Mouse (Mus musculus) embryonic facial prominence, embryonic 13.5 days (tissue): ENCODE measurements around the gene Rps16. TPM values are rescaled to one million over a fixed set of nuclear protein-coding genes. Genes with fewer than 3 reads are reported as not detected.

Experiments used
- ATAC-seq: fragments of 200-750 bp; cut with Nextera tagmentation; 2 replicates; pipeline ENCODE4 v1.8.0; 2017; ENCODE audit warnings: low read depth; ENCODE audit not compliant: insufficient number of reproducible peaks, insufficient read depth, low FRiP score, low TSS enrichment
- H3K27ac ChIP-seq: fragments of 300-500 bp; sonication (generic); 2 replicates; pipeline ENCODE4 v1.5.1; 2015; ENCODE audit warnings: moderate library complexity, mild to moderate bottlenecking, inconsistent platforms
- H3K27me3 ChIP-seq: fragments of 300-500 bp; sonication (generic); 2 replicates; pipeline ENCODE4 v1.6.1; 2015; ENCODE audit warnings: mild to moderate bottlenecking, inconsistent platforms
- H3K36me3 ChIP-seq: fragments of 300-500 bp; sonication (generic); 2 replicates; pipeline ENCODE4 v1.6.1; 2015; ENCODE audit warnings: mild to moderate bottlenecking, inconsistent platforms
- H3K4me1 ChIP-seq: fragments of 300-500 bp; sonication (generic); 2 replicates; pipeline ENCODE4 v1.6.1; 2015; ENCODE audit warnings: inconsistent platforms
- H3K4me2 ChIP-seq: fragments of 300-500 bp; sonication (generic); 2 replicates; pipeline ENCODE4 v1.6.1; 2015; ENCODE audit warnings: moderate library complexity, mild to moderate bottlenecking, inconsistent platforms
- H3K4me3 ChIP-seq: fragments of 300-500 bp; sonication (generic); 2 replicates; pipeline ENCODE4 v1.5.1; 2015; ENCODE audit warnings: mild to moderate bottlenecking, inconsistent platforms
- H3K9ac ChIP-seq: fragments of 300-500 bp; sonication (generic); 2 replicates; pipeline ENCODE4 v1.6.1; 2015; ENCODE audit warnings: mild to moderate bottlenecking, inconsistent platforms
- H3K9me3 ChIP-seq: fragments of 300-500 bp; sonication (generic); 2 replicates; pipeline ENCODE4 v1.6.1; 2016; ENCODE audit warnings: inconsistent platforms
- WGBS: fragments of 180-500 bp; shearing (Covaris S2); methylation state at CpG from one replicate; pipeline ENCODE4 v1.1.7; 2015; ENCODE audit warnings: mixed read lengths; 5-methylcytosine and 5-hydroxymethylcytosine counted together
- polyA plus RNA-seq: library from polyadenylated mRNA; unstranded; fragments of >200 nt; fragmentation: Nextera tagmentation; extraction: Ambion mirVana; gene quantifications from 2 replicates; pipeline ENCODE4 v1.2.1, GENCODE M21; 2015

The Rps16 gene
- polyA plus RNA-seq, 1 experiment from 2014 or later, result 1,091 TPM

GRCm38 (mm10) chr7:28351676-28352191 is 1.3 kb downstream of the Rps16 start:
- WGBS, result 29% methylated on average over 4 of the region's 4 CpGs
- no peak overlapping the region for H3K27ac ChIP-seq
- peak overlapping the region; percentile 65 for H3K4me2 ChIP-seq
- H3K36me3 ChIP-seq, result peaks cover 35% of the 10 kb centered on the region
- no peak for ATAC-seq
- H3K9ac ChIP-seq, result peak overlapping the region; percentile 98
- H3K27me3 ChIP-seq, result no peaks in the 10 kb centered on the region
- peak overlapping the region; percentile 79 for H3K4me3 ChIP-seq
- H3K4me1 ChIP-seq, result peaks cover 24% of the 10 kb centered on the region
- H3K9me3 ChIP-seq, result no peaks in the 10 kb centered on the region

GRCm38 (mm10) chr7:28353267-28353666 is 2.8 kb downstream of the Rps16 start:
- Histone ChIP-seq H3K27me3 (no peaks in the 10 kb centered on the region), H3K9ac (no peak overlapping the region), H3K4me1 (peaks cover 40% of the 10 kb centered on the region), H3K27ac (no peak overlapping the region), H3K4me2 (no peak overlapping the region), H3K36me3 (peaks cover 35% of the 10 kb centered on the region), H3K9me3 (no peaks in the 10 kb centered on the region), H3K4me3 (no peak overlapping the region)
- ATAC-seq, result no peak
- WGBS, result 90% methylated on average over 2 of the region's 2 CpGs

GRCm38 (mm10) chr7:28354113-28354581 is 3.7 kb downstream of the Rps16 start:
- Histone ChIP-seq H3K4me1 (peaks cover 46% of the 10 kb centered on the region), H3K9ac (no peak overlapping the region), H3K27ac (no peak overlapping the region), H3K36me3 (peaks cover 42% of the 10 kb centered on the region), H3K9me3 (no peaks in the 10 kb centered on the region), H3K4me2 (no peak overlapping the region), H3K4me3 (no peak overlapping the region), H3K27me3 (no peaks in the 10 kb centered on the region)
- ATAC-seq, result no peak
- WGBS, result 93% methylated on average over 3 of the region's 3 CpGs

GRCm38 (mm10) chr7:28354596-28354995 is 4.1 kb downstream of the Rps16 start:
- H3K27ac ChIP-seq, result no peak overlapping the region
- no peak overlapping the region for H3K4me2 ChIP-seq
- peaks cover 47% of the 10 kb centered on the region for H3K36me3 ChIP-seq
- H3K4me1 ChIP-seq, result peaks cover 46% of the 10 kb centered on the region
- H3K4me3 ChIP-seq, result no peak overlapping the region
- H3K27me3 ChIP-seq, result no peaks in the 10 kb centered on the region
- H3K9ac ChIP-seq, result no peak overlapping the region
- H3K9me3 ChIP-seq, result no peaks in the 10 kb centered on the region
- 95% methylated on average over 3 of the region's 3 CpGs for WGBS
- no peak for ATAC-seq

- no peak overlapping the region for H3K27ac ChIP-seq
- no peak overlapping the region for H3K9ac ChIP-seq
- no peak overlapping the region for H3K4me3 ChIP-seq
- no peak for ATAC-seq
- H3K9me3 ChIP-seq, result no peaks in the 10 kb centered on the region
- peaks cover 45% of the 10 kb centered on the region for H3K4me1 ChIP-seq
- no peaks in the 10 kb centered on the region for H3K27me3 ChIP-seq
- 84% methylated on average over 3 of the region's 3 CpGs for WGBS
- peaks cover 53% of the 10 kb centered on the region for H3K36me3 ChIP-seq
- H3K4me2 ChIP-seq, result no peak overlapping the region
These were observed 4.8 kb downstream of the Rps16 start for GRCm38 (mm10) chr7:28355221-28355620.

GRCm38 (mm10) chr7:28356981-28357380 is 6.5 kb downstream of the Rps16 start:
- Histone ChIP-seq H3K36me3 (peaks cover 65% of the 10 kb centered on the region), H3K27ac (peak overlapping the region; percentile 85), H3K4me1 (peaks cover 38% of the 10 kb centered on the region), H3K9ac (peak overlapping the region; percentile 51), H3K4me2 (peak overlapping the region; percentile 14; the same call in 1 of the 2 replicates), H3K9me3 (no peaks in the 10 kb centered on the region), H3K27me3 (no peaks in the 10 kb centered on the region), H3K4me3 (no peak overlapping the region)
- ATAC-seq, result 0 out of 2 replicates have a peak, but pooled peaks have one; percentile 29
- WGBS, result 0% methylated on average over 5 of the region's 5 CpGs

GRCm38 (mm10) chr7:28357984-28358383 is 7.5 kb downstream of the Rps16 start:
- H3K4me2 ChIP-seq, result peak overlapping the region; percentile 5; the same call in 1 of the 2 replicates
- WGBS, result 9% methylated on average over 5 of the region's 5 CpGs
- ATAC-seq, result no peak
- no peaks in the 10 kb centered on the region for H3K9me3 ChIP-seq
- peaks cover 70% of the 10 kb centered on the region for H3K36me3 ChIP-seq
- peaks cover 35% of the 10 kb centered on the region for H3K4me1 ChIP-seq
- H3K27me3 ChIP-seq, result no peaks in the 10 kb centered on the region
- peak overlapping the region; percentile 85 for H3K27ac ChIP-seq
- peak overlapping the region; percentile 17; the same call in 1 of the 2 replicates for H3K9ac ChIP-seq
- no peak overlapping the region for H3K4me3 ChIP-seq

GRCm38 (mm10) chr7:28358431-28358830 is 8.0 kb downstream of the Rps16 start:
- Histone ChIP-seq H3K4me3 (no peak overlapping the region), H3K27ac (peak overlapping the region; percentile 85), H3K9me3 (no peaks in the 10 kb centered on the region), H3K9ac (0 out of 2 replicates have a peak overlapping the region, but pooled peaks have one; percentile 21), H3K4me1 (peaks cover 35% of the 10 kb centered on the region), H3K4me2 (peak overlapping the region; percentile 5; the same call in 1 of the 2 replicates), H3K27me3 (no peaks in the 10 kb centered on the region), H3K36me3 (peaks cover 70% of the 10 kb centered on the region)
- WGBS, result 50% methylated on average over 7 of the region's 7 CpGs
- no peak for ATAC-seq

GRCm38 (mm10) chr7:28359854-28360253 is 9.4 kb downstream of the Rps16 start:
- H3K27me3 ChIP-seq, result no peaks in the 10 kb centered on the region
- H3K4me1 ChIP-seq, result peaks cover 35% of the 10 kb centered on the region
- H3K4me3 ChIP-seq, result no peak overlapping the region
- peaks cover 70% of the 10 kb centered on the region for H3K36me3 ChIP-seq
- no peak overlapping the region for H3K9ac ChIP-seq
- no peak for ATAC-seq
- no peaks in the 10 kb centered on the region for H3K9me3 ChIP-seq
- no peak overlapping the region for H3K4me2 ChIP-seq
- WGBS, result 90% methylated on average over 10 of the region's 10 CpGs
- H3K27ac ChIP-seq, result no peak overlapping the region

GRCm38 (mm10) chr7:28360291-28360690 is 9.8 kb downstream of the Rps16 start:
- Histone ChIP-seq H3K4me2 (no peak overlapping the region), H3K27me3 (no peaks in the 10 kb centered on the region), H3K27ac (no peak overlapping the region), H3K36me3 (peaks cover 70% of the 10 kb centered on the region), H3K9me3 (no peaks in the 10 kb centered on the region), H3K4me3 (no peak overlapping the region), H3K4me1 (peaks cover 35% of the 10 kb centered on the region), H3K9ac (no peak overlapping the region)
- 95% methylated on average over 6 of the region's 6 CpGs for WGBS
- no peak for ATAC-seq

GRCm38 (mm10) chr7:28361647-28362341 is 11.3 kb downstream of the Rps16 start:
- Histone ChIP-seq H3K27me3 (no peaks in the 10 kb centered on the region), H3K4me1 (peaks cover 32% of the 10 kb centered on the region), H3K9me3 (no peaks in the 10 kb centered on the region), H3K27ac (peak overlapping the region; percentile 11; the same call in 1 of the 2 replicates), H3K36me3 (peaks cover 83% of the 10 kb centered on the region), H3K4me2 (no peak overlapping the region), H3K9ac (no peak overlapping the region), H3K4me3 (no peak overlapping the region)
- no peak for ATAC-seq
- WGBS, result 93% methylated on average over 20 of the region's 20 CpGs
